Mouse (Mus musculus) MEL (cell line): ENCODE measurements around the gene Khdrbs1. TPM values are rescaled to one million over a fixed set of nuclear protein-coding genes. Genes with fewer than 3 reads are reported as not detected.

Experiments used
- DNase-seq: peaks from one replicate; pipeline ENCODE4 v3.0.0; 2011; ENCODE audit warnings: low read depth, low spot score
- H3K27ac ChIP-seq: 2 replicates; pipeline ENCODE4 v1.5.1; 2012; ENCODE audit warnings: low read depth, mild to moderate bottlenecking, control low read depth, low read length, moderate library complexity; ENCODE audit not compliant: control insufficient read depth
- H3K27me3 ChIP-seq, 2 experiments: fragments of 150-350 bp in 1 of 2; sonication (generic) in 1 of 2; 2 replicates each; pipeline ENCODE4 v1.6.1; 2012; ENCODE audit warnings: low read length in 2 of 2, mild to moderate bottlenecking in 2 of 2, improper control_type of control experiment in 1 of 2, moderate library complexity in 1 of 2; ENCODE audit not compliant: insufficient read depth in 2 of 2, control insufficient read depth in 1 of 2
- H3K36me3 ChIP-seq, 2 experiments: 2 replicates each; pipeline ENCODE4 v1.6.1; 2012 to 2014; ENCODE audit warnings: low read length in 2 of 2, improper control_type of control experiment in 1 of 2, inconsistent platforms in 1 of 2, mild to moderate bottlenecking in 1 of 2; ENCODE audit not compliant: insufficient read depth in 2 of 2, control insufficient read depth in 1 of 2
- H3K4me1 ChIP-seq, 2 experiments: fragments of 150-350 bp in 1 of 2; sonication (generic) in 1 of 2; 2 replicates each; pipeline ENCODE4 v1.6.1; 2012; ENCODE audit warnings: low read length in 2 of 2, improper control_type of control experiment in 1 of 2, mild to moderate bottlenecking in 1 of 2; ENCODE audit not compliant: insufficient read depth in 2 of 2, control insufficient read depth in 1 of 2
- H3K4me3 ChIP-seq, 2 experiments: fragments of 150-350 bp in 1 of 2; sonication (generic) in 1 of 2; 2 replicates each; pipeline ENCODE4 v1.5.1; 2012; ENCODE audit warnings: low read depth in 2 of 2, low read length in 2 of 2, mild to moderate bottlenecking in 2 of 2, moderate library complexity in 2 of 2, control low read depth in 1 of 2, improper control_type of control experiment in 1 of 2; ENCODE audit not compliant: control insufficient read depth in 1 of 2, insufficient read depth in 1 of 2
- H3K79me2 ChIP-seq: 2 replicates; pipeline ENCODE4 v1.6.1; 2012; ENCODE audit warnings: mild to moderate bottlenecking, low read length, moderate library complexity; ENCODE audit not compliant: control insufficient read depth, poor library complexity, insufficient read depth
- H3K9ac ChIP-seq: 2 replicates; pipeline ENCODE4 v1.6.1; 2012; ENCODE audit warnings: low read depth, mild to moderate bottlenecking, control low read depth, low read length, moderate library complexity; ENCODE audit not compliant: control insufficient read depth, poor library complexity, severe bottlenecking
- H3K9me3 ChIP-seq: fragments of 150-350 bp; sonication (generic); replicated peaks from 2 replicates; pipeline ENCODE4 v1.6.1; 2012; ENCODE audit warnings: mild to moderate bottlenecking, low read length, improper control_type of control experiment, moderate library complexity; ENCODE audit not compliant: insufficient read depth
- E2F4 ChIP-seq: IDR thresholded peaks from 2 replicates; pipeline ENCODE4 v1.6.1; 2011; ENCODE audit warnings: low read depth, low read length, improper control_type of control experiment, borderline replicate concordance
- ELF1 ChIP-seq: IDR thresholded peaks from 2 replicates; pipeline ENCODE4 v1.6.1; 2014; ENCODE audit warnings: low read depth, mild to moderate bottlenecking, inconsistent platforms, low read length, improper control_type of control experiment, moderate library complexity
- ETS1 ChIP-seq: IDR thresholded peaks from 2 replicates; pipeline ENCODE4 v1.6.1; 2012; ENCODE audit warnings: low read depth, mild to moderate bottlenecking, inconsistent platforms, low read length, improper control_type of control experiment, moderate library complexity
- MAFK ChIP-seq: IDR thresholded peaks from 2 replicates; pipeline ENCODE4 v1.6.1; 2011; ENCODE audit warnings: low read depth, mild to moderate bottlenecking, low read length, improper control_type of control experiment, borderline replicate concordance
- MAX ChIP-seq: IDR thresholded peaks from 2 replicates; pipeline ENCODE4 v1.6.1; 2011; ENCODE audit warnings: low read length, improper control_type of control experiment
- MAZ ChIP-seq: IDR thresholded peaks from 2 replicates; pipeline ENCODE4 v1.6.1; 2012; ENCODE audit warnings: low read depth, mild to moderate bottlenecking, inconsistent platforms, low read length, improper control_type of control experiment
- MEF2A ChIP-seq: IDR thresholded peaks from 2 replicates; pipeline ENCODE4 v1.6.1; 2014; ENCODE audit warnings: low read depth, mild to moderate bottlenecking, inconsistent platforms, low read length, improper control_type of control experiment; ENCODE audit not compliant: poor library complexity, insufficient replicate concordance, severe bottlenecking; ENCODE audit errors: extremely low read depth
- MXI1 ChIP-seq: IDR thresholded peaks from 2 replicates; pipeline ENCODE4 v1.6.1; 2011; ENCODE audit warnings: mild to moderate bottlenecking, low read depth, low read length, improper control_type of control experiment
- NELFE ChIP-seq: IDR thresholded peaks from 2 replicates; pipeline ENCODE4 v1.6.1; 2011; ENCODE audit warnings: low read depth, low read length, improper control_type of control experiment
- SIN3A ChIP-seq: IDR thresholded peaks from 2 replicates; pipeline ENCODE4 v1.6.1; 2012; ENCODE audit warnings: low read length, improper control_type of control experiment, inconsistent platforms
- SMC3 ChIP-seq: IDR thresholded peaks from 2 replicates; pipeline ENCODE4 v1.6.1; 2011; ENCODE audit warnings: low read depth, low read length, improper control_type of control experiment
- TAL1 ChIP-seq: IDR thresholded peaks from 2 replicates; pipeline ENCODE4 v1.6.1; 2012; ENCODE audit warnings: mild to moderate bottlenecking, inconsistent platforms, low read length, moderate library complexity, mixed read lengths
- TBP ChIP-seq: IDR thresholded peaks from 2 replicates; pipeline ENCODE4 v1.8.0; 2011; ENCODE audit warnings: low read depth, low read length, improper control_type of control experiment
- USF1 ChIP-seq: IDR thresholded peaks from 2 replicates; pipeline ENCODE4 v1.6.1; 2014; ENCODE audit warnings: low read depth, mild to moderate bottlenecking, inconsistent platforms, low read length, improper control_type of control experiment, moderate library complexity
- ZC3H11A ChIP-seq: IDR thresholded peaks from 2 replicates; pipeline ENCODE4 v1.6.1; 2012; ENCODE audit warnings: low read depth, mild to moderate bottlenecking, inconsistent platforms, low read length, improper control_type of control experiment
- ZKSCAN1 ChIP-seq: IDR thresholded peaks from 2 replicates; pipeline ENCODE4 v1.6.1; 2012; ENCODE audit warnings: low read depth, mild to moderate bottlenecking, inconsistent platforms, low read length, improper control_type of control experiment, moderate library complexity
- polyA plus RNA-seq, 2 experiments: library from polyadenylated mRNA; stranded (reverse) in 1 of 2; unstranded in 1 of 2; fragments of >175 nt in 1 of 2; fragments of >200 nt in 1 of 2; gene quantifications; 2 replicates each; pipeline versions ENCODE4 v1.2.1 to v1.2.4; 2012; ENCODE audit warnings: low replicate concordance in 2 of 2, low read depth in 1 of 2; ENCODE audit not compliant: insufficient read length in 2 of 2, insufficient read depth in 1 of 2, missing spikeins in 1 of 2
- total RNA-seq: library from RNA; depleted of rRNA; stranded (reverse); fragments of 300-350 nt; gene quantifications from 2 replicates; pipeline ENCODE4 v1.2.3, GENCODE M21; 2012

Gene Khdrbs1
- total and polyA plus RNA-seq, 3 experiments, result 56.5 to 141 (median 77.6) TPM

GRCm38 (mm10) chr4:129696158-129696985, 45.7 kb downstream of the Khdrbs1 start, which contains the start of gene Tmem39b (continued):
- TF ChIP-seq SIN3A (peak; percentile 82), MAZ (peak; percentile 80; the same call in 1 of the 2 replicates), MEF2A (no peak), MAX (peak; percentile 35; the same call in 1 of the 2 replicates), TBP (no peak), MAFK (no peak)
- TF ChIP-seq, all 39 proteins: peak for 13

- no peak for DNase-seq
- H3K4me3 ChIP-seq, result peak overlapping the region; percentile 70 to 83
- peak overlapping the region; percentile 36 for H3K27ac ChIP-seq
- H3K9me3 ChIP-seq, result no peaks in the 10 kb centered on the region
- TF ChIP-seq E2F4 (no peak), ZKSCAN1 (no peak), USF1 (no peak), MAX (no peak; the same call in 1 of the 2 replicates), MAZ (no peak), SMC3 (no peak), TAL1 (no peak), ZC3H11A (no peak), ETS1 (peak; percentile 8; the same call in 1 of the 2 replicates), NELFE (0 out of 2 replicates have a peak, but pooled peaks have one; percentile 4), ELF1 (0 out of 2 replicates have a peak, but pooled peaks have one; percentile 37), MXI1 (peak; percentile 78), SIN3A (peak; percentile 67; the same call in 1 of the 2 replicates)
- TF ChIP-seq, all 39 proteins: peak for 5
- H3K9ac ChIP-seq, result peak overlapping the region; percentile 92
- peaks cover 0 to 8% of the 10 kb centered on the region in 2 experiments; a peak in 2 of 4 replicates for H3K36me3 ChIP-seq
- no peaks in the 10 kb centered on the region for H3K27me3 ChIP-seq
- peaks cover 5 to 8% of the 10 kb centered on the region in 2 experiments for H3K4me1 ChIP-seq
- H3K79me2 ChIP-seq, result peaks cover 6% of the 10 kb centered on the region; the same call in 1 of the 2 replicates
Observed at GRCm38 (mm10) chr4:129695815-129696157, 46.3 kb downstream of the Khdrbs1 start.
